Mouse (Mus musculus): ENCODE measurements around the gene Zfp985.
"Not testable (repeated sequence)": the region's sequence is repeated elsewhere in the genome, so short reads cannot be mapped to it uniquely, and the experiment has no call there.

Gene Zfp985

DNA sequence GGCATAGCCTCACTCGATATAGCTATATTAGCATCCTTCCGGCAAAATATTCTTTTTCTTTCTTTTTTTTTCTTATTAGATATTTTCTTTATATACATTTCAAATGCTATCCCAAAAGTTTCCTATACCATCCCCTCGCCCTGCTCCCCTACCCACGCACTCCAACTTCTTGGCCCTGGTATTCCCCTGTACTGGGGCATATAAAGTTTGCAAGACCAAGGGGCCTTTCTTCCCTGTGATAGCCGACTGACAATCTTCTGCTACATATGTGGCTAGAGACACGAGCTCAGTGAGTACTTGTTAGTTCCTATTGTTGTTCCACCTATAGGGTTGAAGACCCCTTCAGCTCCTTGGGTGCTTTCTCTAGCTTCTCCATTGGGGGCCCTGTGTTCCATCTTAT, 53.4 kb downstream of the Zfp985 start:
- not testable (repeated sequence) for DNase-seq

DNA sequence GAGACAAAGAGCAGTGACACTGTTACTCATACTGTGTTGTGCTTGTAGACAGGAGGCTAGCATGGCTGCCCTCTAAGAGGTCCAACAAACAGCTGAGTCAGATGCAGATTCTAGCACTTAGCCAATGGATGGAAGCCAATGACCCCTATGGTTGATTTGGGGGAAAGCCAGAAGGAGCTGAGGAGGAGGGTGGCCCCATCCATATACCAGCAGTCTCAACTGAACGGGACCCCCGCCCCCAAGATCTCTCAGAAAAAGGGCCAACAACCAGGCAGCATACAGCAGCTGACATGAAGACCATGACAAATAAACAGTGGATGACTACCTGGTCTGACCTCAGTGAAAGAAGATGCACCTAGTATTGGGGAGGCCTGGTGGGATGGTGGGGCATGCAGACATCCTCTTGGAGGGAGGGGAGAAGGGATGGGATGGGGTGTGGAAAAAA, 80.8 kb downstream of the Zfp985 start:
- DNase-seq, result not testable (repeated sequence)
